Mouse (Mus musculus): Measurements from ENCODE around the gene Cdh7. TPM values are rescaled to one million over a fixed set of nuclear protein-coding genes. Genes with fewer than 3 reads are reported as not detected.

Cdh7 gene
- total RNA-seq (2012; rRNA removed), result not detected in 2 replicates
- polyA plus RNA-seq (2012; ENCODE audit: insufficient read depth in 1 of 2, insufficient read length in 2 of 2, low read depth in 1 of 2, low replicate concordance in 2 of 2, missing spikeins in 1 of 2), result not detected

DNA sequence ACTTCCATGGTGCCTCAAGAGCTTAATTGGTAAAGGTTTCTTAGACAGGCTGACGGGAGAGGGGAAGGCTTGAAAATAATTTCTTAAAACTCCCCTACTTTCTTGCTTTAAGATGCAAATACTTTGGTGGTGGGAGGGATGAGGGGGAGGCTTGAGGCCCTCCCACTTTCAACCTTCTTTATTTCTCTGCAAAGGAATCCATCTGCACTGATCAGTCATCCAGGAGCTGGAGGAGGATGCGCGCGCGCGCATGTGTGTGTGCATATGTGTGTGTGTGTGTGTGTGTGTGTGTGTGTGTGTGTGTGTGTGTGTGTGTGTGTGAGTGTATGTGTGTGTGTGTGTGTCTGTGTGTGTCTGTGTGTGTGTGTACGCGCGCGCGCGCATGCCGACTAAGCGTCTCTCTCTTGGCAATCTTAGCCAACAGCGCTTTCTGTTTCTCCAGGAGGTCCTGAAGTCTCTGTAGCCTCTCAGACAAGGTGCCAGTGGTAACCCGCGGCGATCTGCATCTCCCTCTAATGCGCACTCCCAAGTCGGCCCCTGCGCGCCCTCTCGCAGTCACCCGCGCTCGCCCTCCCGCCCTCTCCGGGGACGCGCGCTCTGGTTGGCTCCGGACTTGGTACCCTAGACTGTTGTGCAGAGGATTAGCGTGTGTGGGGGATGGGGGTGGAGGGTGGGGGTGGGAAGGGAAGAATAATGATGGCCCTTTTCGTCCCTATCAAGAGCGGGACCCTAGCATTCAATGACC is at the start of gene Cdh7:
Gene Cdh7, plus strand, starts transcription at position 368 of the 745 bp plus-strand sequence.
- Histone ChIP-seq H3K27me3 (ENCODE audit: control insufficient read depth in 1 of 2, insufficient read depth in 2 of 2, low read length in 2 of 2) (no peaks in the 10 kb centered on the region), H3K9ac (ENCODE audit: control insufficient read depth, low read depth, low read length, poor library complexity, severe bottlenecking) (no peak within 1 kb of the TSS)
- DNase-seq (ENCODE audit: low read depth, low spot score), result no peak

DNA sequence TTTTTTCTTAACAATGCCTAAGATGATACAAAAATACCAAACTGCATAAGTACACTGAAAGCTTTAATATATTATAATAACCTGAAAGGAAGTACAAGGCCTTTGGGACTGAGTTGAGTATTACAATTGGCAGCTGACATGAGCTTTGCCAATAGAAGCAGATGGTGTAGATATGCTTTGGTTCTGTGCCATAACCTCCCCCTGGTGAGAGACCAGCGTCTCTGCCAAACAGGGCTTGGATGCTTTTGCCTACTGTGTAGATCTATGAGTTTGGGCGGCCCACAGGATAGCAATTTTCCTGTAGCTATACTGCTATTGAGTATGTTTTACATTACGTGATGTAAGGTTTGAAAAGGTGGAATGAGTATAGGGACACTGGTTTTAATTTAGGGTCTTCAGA is 49.6 kb upstream of the Cdh7 start:
- no peak for DNase-seq (ENCODE audit: low read depth, low spot score)
- no peak overlapping the region for H3K27ac ChIP-seq (ENCODE audit: control insufficient read depth, low read depth, low read length)
- H3K4me1 ChIP-seq (ENCODE audit: control insufficient read depth in 1 of 2, insufficient read depth in 2 of 2, low read length in 2 of 2), result no peaks in the 10 kb centered on the region
- H3K9me3 ChIP-seq (replicated peaks; ENCODE audit: insufficient read depth, low read length), result no peaks in the 10 kb centered on the region
- H3K36me3 ChIP-seq (ENCODE audit: control insufficient read depth in 1 of 2, insufficient read depth in 2 of 2, low read length in 2 of 2), result no peaks in the 10 kb centered on the region
- TF ChIP-seq SIN3A (IDR thresholded peaks at IDR 0.05; ENCODE audit: low read length), result no peak
- TF ChIP-seq ZC3H11A (IDR thresholded peaks at IDR 0.05; ENCODE audit: low read depth, low read length), result no peak
- TF ChIP-seq HCFC1 (IDR thresholded peaks at IDR 0.05; ENCODE audit: low read depth, low read length), result no peak
- TF ChIP-seq BHLHE40 (IDR thresholded peaks at IDR 0.05; ENCODE audit: borderline replicate concordance, low read depth, low read length), result no peak
- no peak for TF ChIP-seq E2F4 (IDR thresholded peaks at IDR 0.05; ENCODE audit: borderline replicate concordance, low read depth, low read length)
- no peak for TF ChIP-seq ETS1 (IDR thresholded peaks at IDR 0.05; ENCODE audit: low read depth, low read length)
- no peak for TF ChIP-seq JUND (IDR thresholded peaks at IDR 0.05; ENCODE audit: low read depth, low read length)
- TF ChIP-seq TCF12 (IDR thresholded peaks at IDR 0.05; ENCODE audit: low read depth, low read length), result no peak
- no peak for TF ChIP-seq CTCF (IDR thresholded peaks at IDR 0.05 in 2 of 3, conservative IDR thresholded peaks at IDR 0.05 in 1 of 3; ENCODE audit: control insufficient read depth in 1 of 3, insufficient read depth in 1 of 3, low read depth in 2 of 3, low read length in 3 of 3, poor library complexity in 1 of 3, severe bottlenecking in 1 of 3)
- no peak for TF ChIP-seq SMC3 (IDR thresholded peaks at IDR 0.05; ENCODE audit: low read depth, low read length)
- no peak for TF ChIP-seq POLR2AphosphoS5 (IDR thresholded peaks at IDR 0.05; ENCODE audit: borderline replicate concordance, low read depth, low read length)
- no peak for TF ChIP-seq POLR2A (IDR thresholded peaks at IDR 0.05; ENCODE audit: control insufficient read depth in 1 of 2, insufficient read depth in 1 of 2, low read depth in 1 of 2, low read length in 2 of 2, poor library complexity in 1 of 2)
- TF ChIP-seq CHD1 (IDR thresholded peaks at IDR 0.05; ENCODE audit: low read depth, low read length), result no peak
- TF ChIP-seq ELF1 (IDR thresholded peaks at IDR 0.05; ENCODE audit: low read depth, low read length), result no peak
- H3K9ac ChIP-seq (ENCODE audit: control insufficient read depth, low read depth, low read length, poor library complexity, severe bottlenecking), result no peak overlapping the region
- H3K4me3 ChIP-seq (ENCODE audit: control insufficient read depth in 1 of 2, insufficient read depth in 1 of 2, low read depth in 2 of 2, low read length in 2 of 2), result no peak overlapping the region
- H3K27me3 ChIP-seq (ENCODE audit: control insufficient read depth in 1 of 2, insufficient read depth in 2 of 2, low read length in 2 of 2), result no peaks in the 10 kb centered on the region
- H3K79me2 ChIP-seq (ENCODE audit: control insufficient read depth, insufficient read depth, low read length, poor library complexity), result no peaks in the 10 kb centered on the region

More for the DNA sequence above, at the start of gene Cdh7:
- Histone ChIP-seq H3K4me1 (ENCODE audit: control insufficient read depth in 1 of 2, insufficient read depth in 2 of 2, low read length in 2 of 2) (no peaks in the 10 kb centered on the region), H3K9me3 (replicated peaks; ENCODE audit: insufficient read depth, low read length) (no peaks in the 10 kb centered on the region), H3K36me3 (ENCODE audit: control insufficient read depth in 1 of 2, insufficient read depth in 2 of 2, low read length in 2 of 2) (no peaks in the 10 kb centered on the region), H3K79me2 (ENCODE audit: control insufficient read depth, insufficient read depth, low read length, poor library complexity) (no peaks in the 10 kb centered on the region), H3K27ac (ENCODE audit: control insufficient read depth, low read depth, low read length) (no peak within 1 kb of the TSS), H3K4me3 (ENCODE audit: control insufficient read depth in 1 of 2, insufficient read depth in 1 of 2, low read depth in 2 of 2, low read length in 2 of 2) (no peak within 1 kb of the TSS)
- TF ChIP-seq BHLHE40 (IDR thresholded peaks at IDR 0.05; ENCODE audit: borderline replicate concordance, low read depth, low read length), result no peak
- no peak for TF ChIP-seq USF2 (IDR thresholded peaks at IDR 0.05; ENCODE audit: borderline replicate concordance in 1 of 2, insufficient read depth in 1 of 2, low read depth in 1 of 2, low read length in 2 of 2)
- TF ChIP-seq CTCF (IDR thresholded peaks at IDR 0.05 in 2 of 3, conservative IDR thresholded peaks at IDR 0.05 in 1 of 3; ENCODE audit: control insufficient read depth in 1 of 3, insufficient read depth in 1 of 3, low read depth in 2 of 3, low read length in 3 of 3, poor library complexity in 1 of 3, severe bottlenecking in 1 of 3), result no peak
- no peak for TF ChIP-seq CHD2 (IDR thresholded peaks at IDR 0.05; ENCODE audit: low read length)
- TF ChIP-seq RCOR1 (IDR thresholded peaks at IDR 0.05; ENCODE audit: low read depth, low read length), result no peak
- TF ChIP-seq POLR2A (IDR thresholded peaks at IDR 0.05; ENCODE audit: control insufficient read depth in 1 of 2, insufficient read depth in 1 of 2, low read depth in 1 of 2, low read length in 2 of 2, poor library complexity in 1 of 2), result no peak
- TF ChIP-seq HCFC1 (IDR thresholded peaks at IDR 0.05; ENCODE audit: low read depth, low read length), result no peak
- TF ChIP-seq MAZ (IDR thresholded peaks at IDR 0.05; ENCODE audit: low read depth, low read length), result no peak
- no peak for TF ChIP-seq ZNF384 (IDR thresholded peaks at IDR 0.05; ENCODE audit: low read depth, low read length)
- no peak for TF ChIP-seq TBP (IDR thresholded peaks at IDR 0.05; ENCODE audit: low read depth, low read length)
- no peak for TF ChIP-seq NRF1 (IDR thresholded peaks at IDR 0.05; ENCODE audit: insufficient read depth, low read depth, low read length, poor library complexity, severe bottlenecking)
- no peak for TF ChIP-seq USF1 (IDR thresholded peaks at IDR 0.05; ENCODE audit: low read depth, low read length)
- TF ChIP-seq E2F4 (IDR thresholded peaks at IDR 0.05; ENCODE audit: borderline replicate concordance, low read depth, low read length), result no peak

Data from MEL (cell line).